Mouse (Mus musculus): ENCODE data around the gene Cyp3a13.

GRCm38 (mm10) chr5:137943133-137943532 lies 21.7 kb upstream of the Cyp3a13 start:
- TF ChIP-seq CTCF (IDR thresholded peaks at IDR 0.05; ENCODE audit: low read depth) (no peak), EP300 (optimal IDR thresholded peaks at IDR 0.05) (no peak)
